Mouse (Mus musculus) brain, adult 10 weeks (tissue): ENCODE data around the gene Olfr804. TPM values are rescaled to one million over a fixed set of nuclear protein-coding genes. Genes with fewer than 3 reads are reported as not detected.

Experiments
- polyA plus RNA-seq: library from polyadenylated mRNA; stranded (reverse); fragments of 350-450 nt; fragmentation: Illumina TruSeq; extraction: RNeasy Lipid Tissue Mini Kit (QIAGEN cat#74804); gene quantifications from one replicate; pipeline ENCODE4 v1.2.3, GENCODE M21; 2015; ENCODE audit warnings: low read depth, low replicate concordance

Olfr804 gene
- polyA plus RNA-seq = not detected

DNA sequence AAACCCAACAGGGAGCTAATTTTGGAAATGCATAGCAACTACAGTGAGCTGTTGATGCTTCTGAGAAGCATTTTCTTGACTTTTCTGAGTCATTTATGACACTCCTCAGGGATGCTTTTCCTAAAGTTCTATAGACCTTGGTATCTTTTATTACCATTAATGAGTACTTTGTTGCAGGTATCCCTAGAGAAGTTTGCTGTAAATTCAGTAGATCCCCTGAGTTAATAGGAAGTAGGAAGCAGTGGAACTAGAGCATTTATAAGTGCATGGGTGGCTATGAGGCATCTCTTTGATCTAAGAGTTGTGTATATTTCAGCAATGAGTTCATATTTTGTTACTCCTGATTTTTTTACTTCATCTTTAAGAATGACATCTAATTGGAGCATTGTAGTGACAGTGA, at the start of gene Olfr804:
TSS of gene Olfr804 (plus strand) at position 301 of the 400 bp plus-strand sequence.

DNA sequence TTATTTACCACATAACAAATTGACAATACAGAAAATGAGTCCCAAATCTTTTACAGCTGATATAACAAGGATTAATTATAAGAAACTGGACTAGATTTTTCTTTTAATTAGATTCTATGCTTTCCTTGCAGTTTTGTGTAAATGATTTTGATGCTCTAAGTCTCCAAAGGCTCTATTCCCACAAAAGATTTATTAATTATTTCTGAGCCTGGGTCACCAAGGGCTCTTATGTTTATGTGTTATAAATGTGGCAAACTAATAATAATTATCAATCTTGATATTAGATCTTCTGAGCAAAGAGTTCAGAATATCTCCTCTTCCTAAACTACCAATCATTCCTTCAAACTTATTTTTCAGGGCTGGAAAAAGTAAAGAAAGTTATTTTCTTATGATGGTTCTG, 45.6 kb upstream of the Olfr804 start, which contains the start of gene Olfr800:
TSS of gene Olfr800 (plus strand) at position 301 of the 400 bp plus-strand sequence.

DNA sequence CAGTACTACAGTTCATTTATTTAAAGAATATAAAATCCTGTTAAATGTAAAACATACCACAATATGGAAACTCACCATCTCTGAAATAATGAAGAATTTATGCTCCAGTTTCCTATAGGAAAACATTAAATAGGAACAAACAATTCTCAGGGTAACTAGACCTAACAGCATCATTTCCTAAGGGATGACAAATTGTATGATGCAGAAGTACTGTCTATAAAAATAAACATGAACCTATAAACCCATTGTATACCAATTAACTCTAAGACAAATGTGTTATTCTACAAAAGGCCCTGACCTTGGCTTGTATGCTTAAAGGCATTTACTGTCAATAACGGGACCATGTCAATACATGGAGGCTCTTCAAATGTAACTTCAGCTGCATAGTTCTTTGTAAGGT, 29.2 kb upstream of the Olfr804 start, which contains the start of gene Olfr801:
TSS of gene Olfr801 (minus strand) at position 101 of the 400 bp plus-strand sequence.

DNA sequence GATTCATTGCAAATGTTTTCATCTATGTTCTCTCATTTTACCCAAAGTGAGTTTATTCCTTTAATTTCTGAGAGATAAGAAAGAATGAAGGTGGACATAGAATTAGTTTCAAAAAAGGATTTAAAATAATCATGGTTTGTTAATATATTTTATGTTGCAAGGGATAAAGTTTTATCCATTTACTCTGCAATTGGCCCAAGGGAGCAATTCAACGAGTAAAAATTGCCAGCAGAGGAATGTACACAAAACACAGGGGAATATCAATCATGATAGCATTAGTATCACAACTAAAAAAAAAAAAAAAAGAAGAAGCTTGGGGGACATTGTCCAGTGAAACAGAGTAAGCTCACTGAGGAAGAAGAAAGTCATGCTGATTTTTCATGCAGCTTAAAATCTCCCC, 14.9 kb upstream of the Olfr804 start, which contains the start of gene Olfr802:
TSS of gene Olfr802 (minus strand) at position 101 of the 400 bp plus-strand sequence.

DNA sequence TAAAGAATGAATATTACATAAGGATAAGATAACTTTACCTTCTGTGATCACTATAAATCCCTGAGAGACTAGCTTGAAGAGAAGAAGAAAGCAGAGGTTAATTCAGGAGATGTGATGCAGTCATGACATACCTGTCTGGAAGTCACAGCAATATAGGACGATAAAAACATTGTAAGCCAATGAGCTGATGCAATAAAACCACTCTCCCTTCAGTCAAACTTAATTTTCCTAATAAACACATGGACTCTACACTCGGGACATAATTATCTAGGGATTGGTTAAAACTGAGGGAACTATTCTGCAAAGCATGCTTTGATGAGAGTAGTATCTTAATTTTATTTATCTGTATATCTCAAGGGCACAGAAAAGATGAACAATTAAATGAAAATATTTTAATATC, 8.8 kb upstream of the Olfr804 start, which contains the start of gene Olfr803:
TSS of gene Olfr803 (minus strand) at position 101 of the 400 bp plus-strand sequence.

DNA sequence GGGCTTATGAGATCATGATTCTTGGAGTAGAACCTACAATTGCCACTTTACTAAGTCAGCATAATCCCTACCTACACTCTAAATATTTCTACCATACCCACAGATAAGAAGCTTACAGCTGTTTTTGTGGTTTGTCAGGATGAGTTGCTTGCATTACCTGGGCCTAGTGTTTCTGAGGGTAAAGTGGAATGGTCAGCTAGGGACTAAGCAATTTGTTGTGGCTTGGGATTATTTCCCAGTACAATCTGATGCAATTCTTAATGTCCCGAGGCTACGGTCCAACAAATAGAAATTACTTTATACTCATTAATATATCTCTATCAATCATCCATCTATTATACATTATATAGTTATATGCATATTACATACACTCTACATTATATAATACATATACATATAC, 26.3 kb downstream of the Olfr804 start, which contains the start of gene Olfr805:
TSS of gene Olfr805 (minus strand) at position 101 of the 400 bp plus-strand sequence.

DNA sequence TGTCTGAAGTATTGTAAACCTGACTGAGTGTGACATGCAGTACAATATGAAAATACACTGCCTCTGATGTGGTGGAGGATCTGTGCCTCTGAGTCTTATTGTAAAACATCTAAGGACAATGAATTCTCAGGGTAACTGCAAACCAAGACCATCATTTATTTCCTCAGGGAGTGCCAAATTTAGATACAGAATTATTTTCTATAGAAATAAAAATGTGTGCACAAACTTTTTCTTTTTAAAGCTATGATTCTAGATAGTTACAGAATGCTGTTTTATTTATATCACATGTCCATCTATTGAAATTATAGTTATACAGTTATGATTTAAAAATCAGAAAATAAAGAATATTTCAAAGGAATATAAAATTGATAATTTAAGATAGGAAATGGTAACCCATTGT, 38.8 kb downstream of the Olfr804 start, which contains the start of gene Olfr806:
TSS of gene Olfr806 (minus strand) at position 101 of the 400 bp plus-strand sequence.

DNA sequence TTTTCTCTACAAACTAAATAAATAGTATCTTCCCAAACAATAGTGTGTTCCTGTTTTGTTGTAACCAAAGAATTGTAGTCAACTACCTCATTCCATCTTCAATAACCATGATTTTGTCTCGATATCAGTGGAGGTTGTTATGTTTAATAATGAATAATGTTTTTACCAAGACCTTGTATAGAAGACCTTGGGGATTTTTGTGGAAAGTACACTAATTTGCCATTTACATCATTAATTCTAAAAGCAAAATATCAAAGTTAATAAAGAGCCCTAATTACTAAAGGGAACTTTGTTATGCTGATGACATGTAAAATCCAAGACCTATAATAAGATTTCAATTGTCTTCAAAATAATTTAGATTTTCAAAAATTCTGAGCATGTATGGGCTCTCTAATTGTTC, 54.7 kb downstream of the Olfr804 start, which contains the start of gene Olfr807:
TSS of gene Olfr807 (minus strand) at position 101 of the 400 bp plus-strand sequence.

Other genes starting within 250 kb of the Olfr804 start
- not detected for gene Olfr787, start 241.3 kb upstream of the Olfr804 start, polyA plus RNA-seq
- gene Olfr788, start 232.2 kb upstream of the Olfr804 start, polyA plus RNA-seq = not detected
- gene Olfr789, start 218.5 kb upstream of the Olfr804 start, polyA plus RNA-seq = not detected
- gene Olfr790, start 204.7 kb upstream of the Olfr804 start, polyA plus RNA-seq = not detected
- not detected for gene Olfr791, start 181.4 kb upstream of the Olfr804 start, polyA plus RNA-seq
- not detected for gene Olfr792, start 164.0 kb upstream of the Olfr804 start, polyA plus RNA-seq
- not detected for gene Olfr794, start 135.6 kb upstream of the Olfr804 start, polyA plus RNA-seq
- gene Olfr796, start 90.6 kb upstream of the Olfr804 start, polyA plus RNA-seq = not detected
- gene Olfr798, start 75.3 kb upstream of the Olfr804 start, polyA plus RNA-seq = not detected
- gene Olfr799, start 65.7 kb upstream of the Olfr804 start, polyA plus RNA-seq = not detected
- not detected for gene Olfr800, start 45.5 kb upstream of the Olfr804 start, polyA plus RNA-seq
- gene Olfr801, start 29.3 kb upstream of the Olfr804 start, polyA plus RNA-seq = not detected
- not detected for gene Olfr802, start 15.0 kb upstream of the Olfr804 start, polyA plus RNA-seq
- gene Olfr803, start 8.9 kb upstream of the Olfr804 start, polyA plus RNA-seq = not detected
- gene Olfr805, start 26.2 kb downstream of the Olfr804 start, polyA plus RNA-seq = not detected
- gene Olfr806, start 38.7 kb downstream of the Olfr804 start, polyA plus RNA-seq = not detected
- not detected for gene Olfr807, start 54.6 kb downstream of the Olfr804 start, polyA plus RNA-seq
- gene Olfr808, start 62.3 kb downstream of the Olfr804 start, polyA plus RNA-seq = not detected
- not detected for gene Olfr809, start 71.4 kb downstream of the Olfr804 start, polyA plus RNA-seq
- gene Olfr810, start 91.7 kb downstream of the Olfr804 start, polyA plus RNA-seq = not detected
- not detected for gene Olfr811, start 101.2 kb downstream of the Olfr804 start, polyA plus RNA-seq
- not detected for gene Olfr812, start 142.9 kb downstream of the Olfr804 start, polyA plus RNA-seq
- not detected for gene Olfr813, start 152.2 kb downstream of the Olfr804 start, polyA plus RNA-seq
- gene Olfr814, start 176.6 kb downstream of the Olfr804 start, polyA plus RNA-seq = not detected
- gene Olfr815, start 202.7 kb downstream of the Olfr804 start, polyA plus RNA-seq = not detected
- not detected for gene Olfr816, start 212.4 kb downstream of the Olfr804 start, polyA plus RNA-seq
- not detected for gene Olfr818, start 245.9 kb downstream of the Olfr804 start, polyA plus RNA-seq